Mouse (Mus musculus) erythroblast, embryonic 14.5 days (primary cell): ENCODE measurements around the gene Ttc16. TPM values are rescaled to one million over a fixed set of nuclear protein-coding genes. Genes with fewer than 3 reads are reported as not detected.

ENCODE experiments used
- H3K27me3 ChIP-seq: 2 replicates; pipeline ENCODE4 v1.6.1; 2012; ENCODE audit warnings: inconsistent platforms; ENCODE audit not compliant: control insufficient read depth
- H3K36me3 ChIP-seq: 2 replicates; pipeline ENCODE4 v1.6.1; 2012; ENCODE audit warnings: mild to moderate bottlenecking, inconsistent platforms; ENCODE audit not compliant: control insufficient read depth
- H3K4me1 ChIP-seq: 2 replicates; pipeline ENCODE4 v1.6.1; 2012; ENCODE audit warnings: inconsistent platforms; ENCODE audit not compliant: control insufficient read depth
- H3K4me3 ChIP-seq: replicated peaks from 2 replicates; pipeline ENCODE3; 2012; ENCODE audit warnings: moderate library complexity, mild to moderate bottlenecking, inconsistent platforms
- H3K9me3 ChIP-seq: 2 replicates; pipeline ENCODE4 v1.6.1; 2012; ENCODE audit warnings: low read length, inconsistent platforms, mixed read lengths; ENCODE audit not compliant: control insufficient read depth
- GATA1 ChIP-seq: IDR thresholded peaks from 2 replicates; pipeline ENCODE4 v1.6.1; 2012; ENCODE audit warnings: low read length, inconsistent platforms, mixed read lengths
- TAL1 ChIP-seq: IDR thresholded peaks from 3 replicates; pipeline ENCODE4 v1.6.1; 2012; ENCODE audit warnings: low read length, inconsistent platforms, mixed read lengths
- polyA plus RNA-seq: library from polyadenylated mRNA; stranded (reverse); fragments of >175 nt; gene quantifications from 2 replicates; pipeline ENCODE4 v1.2.3, GENCODE M21; 2012

The Ttc16 gene
- polyA plus RNA-seq, 1 experiment, result not detected

DNA sequence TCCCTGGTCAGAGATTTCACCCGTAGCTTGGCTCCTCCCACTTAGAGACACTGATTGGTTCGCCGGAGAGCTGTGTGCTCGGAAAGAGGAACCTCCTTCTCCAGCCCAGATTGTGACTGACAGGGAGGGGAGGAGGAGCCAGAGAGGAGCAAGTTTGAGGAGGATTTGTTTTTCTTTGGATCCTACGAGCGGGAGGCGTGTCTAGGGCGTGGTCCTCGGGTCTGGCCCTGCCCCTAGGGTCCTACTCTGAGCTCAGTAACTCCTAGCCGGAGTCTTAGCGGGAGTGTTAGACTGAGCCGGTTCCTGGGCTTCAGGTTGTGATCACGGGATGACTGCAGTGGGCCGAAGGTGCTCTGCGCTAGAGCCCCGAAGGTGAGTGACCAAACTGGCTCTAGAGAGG is 48.0 kb downstream of the Ttc16 start:
- TF ChIP-seq GATA1 (no peak), TAL1 (no peak)
- H3K36me3 ChIP-seq, result no peaks in the 10 kb centered on the region

DNA sequence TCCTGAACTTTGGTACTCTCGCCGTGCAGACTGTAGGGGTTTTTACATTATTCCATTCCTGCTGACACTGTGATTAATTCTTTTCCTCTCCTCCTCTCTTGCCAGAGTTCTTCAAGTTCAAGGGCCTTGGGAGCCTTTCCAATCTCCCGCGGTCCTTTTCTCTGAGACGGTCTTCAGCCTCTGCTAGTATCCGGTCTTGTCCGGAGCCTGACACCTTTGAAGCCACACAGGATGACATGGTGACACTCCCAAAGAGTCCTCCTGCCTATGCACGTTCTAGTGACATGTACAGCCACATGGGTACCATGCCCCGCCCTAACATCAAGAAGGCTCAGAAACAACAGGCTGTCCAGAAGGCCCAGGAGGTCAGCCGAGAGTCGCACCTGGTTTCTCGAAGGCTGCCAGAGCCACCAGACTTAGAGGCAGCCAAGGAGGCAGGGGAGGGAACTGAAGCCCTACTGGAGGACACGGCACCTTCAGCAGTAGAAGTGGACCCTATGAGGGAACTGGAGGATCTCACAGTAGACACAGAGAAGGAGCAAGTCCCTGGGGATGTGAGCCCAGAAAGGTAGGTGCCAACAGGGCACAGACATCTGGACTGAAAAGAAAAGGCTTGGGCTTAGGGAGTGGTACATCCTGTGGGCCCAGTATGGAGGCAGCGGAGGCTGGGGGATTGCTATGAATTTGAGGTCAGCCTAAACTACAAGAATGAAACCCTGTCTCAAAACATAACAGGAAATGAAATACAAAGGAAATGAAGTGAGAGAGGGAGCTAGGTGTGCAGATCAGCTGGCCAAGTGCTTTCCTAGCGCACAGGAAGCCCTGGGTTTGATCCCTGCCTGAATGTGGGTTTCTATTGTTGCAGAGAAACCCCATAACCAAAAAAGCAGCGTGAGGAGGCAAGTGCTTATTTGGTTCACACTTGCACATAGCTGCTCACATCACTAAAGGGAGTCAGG is 50.3 kb downstream of the Ttc16 start:
- H3K27me3 ChIP-seq, result no peaks in the 10 kb centered on the region
- no peaks in the 10 kb centered on the region for H3K9me3 ChIP-seq
- TF ChIP-seq GATA1 (no peak), TAL1 (no peak)
- H3K4me1 ChIP-seq, result peaks cover 10% of the 10 kb centered on the region
- no peaks in the 10 kb centered on the region for H3K36me3 ChIP-seq
- H3K4me3 ChIP-seq, result no peak overlapping the region

More for the DNA sequence above, 48.0 kb downstream of the Ttc16 start:
- peak overlapping the region; percentile 14 for H3K4me3 ChIP-seq
- H3K27me3 ChIP-seq, result no peaks in the 10 kb centered on the region
- H3K4me1 ChIP-seq, result peaks cover 7% of the 10 kb centered on the region
- H3K9me3 ChIP-seq, result no peaks in the 10 kb centered on the region

DNA sequence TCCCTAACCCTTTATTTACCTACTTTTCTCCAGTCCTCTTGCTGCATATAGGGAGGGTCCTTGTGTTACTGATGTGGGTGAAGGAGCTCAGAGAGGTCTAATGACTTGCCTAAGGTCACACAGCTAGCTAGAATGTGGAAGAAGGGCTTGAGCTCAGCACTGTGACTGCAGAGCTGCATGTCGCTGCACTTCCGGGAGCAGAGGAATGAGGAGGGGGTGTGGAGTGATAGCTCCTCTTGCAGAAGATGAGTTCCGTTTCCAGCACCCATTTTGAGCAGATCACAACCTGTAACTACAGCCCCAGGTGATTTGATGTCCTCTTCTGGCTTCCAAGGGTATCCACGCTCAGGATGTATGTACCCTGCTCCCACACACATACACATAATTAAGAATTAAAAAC is 51.3 kb downstream of the Ttc16 start:
- Histone ChIP-seq H3K27me3 (no peaks in the 10 kb centered on the region), H3K9me3 (no peaks in the 10 kb centered on the region), H3K4me3 (no peak overlapping the region), H3K4me1 (peaks cover 10% of the 10 kb centered on the region), H3K36me3 (no peaks in the 10 kb centered on the region)
- no peak for TF ChIP-seq TAL1
- TF ChIP-seq GATA1, result no peak

DNA sequence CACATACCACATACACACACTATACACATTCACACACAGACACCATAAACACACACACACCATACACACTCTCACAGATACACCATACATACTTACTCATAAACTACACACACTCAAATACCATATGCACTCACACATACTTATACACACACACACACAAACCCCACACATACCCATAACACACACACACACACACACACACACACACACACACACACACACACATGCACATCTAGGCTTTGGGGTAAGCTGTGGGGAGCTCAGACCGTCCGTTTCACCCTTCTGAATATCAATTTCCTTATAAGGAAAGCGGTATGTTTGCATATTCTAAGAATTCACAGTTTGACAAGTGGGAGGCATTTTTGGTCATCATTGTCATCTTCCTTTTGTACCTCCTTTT is 52.9 kb downstream of the Ttc16 start:
- no peaks in the 10 kb centered on the region for H3K36me3 ChIP-seq
- TF ChIP-seq GATA1 (no peak), TAL1 (no peak)
- no peaks in the 10 kb centered on the region for H3K9me3 ChIP-seq
- no peak overlapping the region for H3K4me3 ChIP-seq
- no peaks in the 10 kb centered on the region for H3K27me3 ChIP-seq
- H3K4me1 ChIP-seq, result peaks cover 8% of the 10 kb centered on the region

DNA sequence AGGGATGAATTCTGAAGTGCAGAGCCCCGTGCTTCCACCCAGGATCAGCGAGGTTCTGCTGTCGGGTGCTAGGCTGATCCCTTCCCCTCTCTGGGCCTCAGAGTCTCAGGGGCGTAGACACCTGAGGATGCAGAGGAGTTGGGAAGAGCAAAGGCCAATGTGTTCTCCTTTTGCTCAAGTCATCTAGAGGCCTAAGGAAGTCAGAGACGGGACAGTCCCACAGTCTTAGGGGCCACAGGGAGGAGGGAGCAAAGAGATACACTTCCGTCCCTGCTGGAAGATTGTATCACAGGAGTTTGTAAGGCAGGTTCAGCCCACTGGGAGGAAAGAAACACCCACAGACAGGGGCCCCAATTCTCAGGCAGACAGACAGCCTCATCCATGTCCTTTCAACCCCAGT is 53.4 kb downstream of the Ttc16 start:
- Histone ChIP-seq H3K27me3 (no peaks in the 10 kb centered on the region), H3K36me3 (no peaks in the 10 kb centered on the region), H3K4me1 (peaks cover 3% of the 10 kb centered on the region), H3K4me3 (no peak overlapping the region), H3K9me3 (no peaks in the 10 kb centered on the region)
- TF ChIP-seq TAL1 (no peak), GATA1 (no peak)

DNA sequence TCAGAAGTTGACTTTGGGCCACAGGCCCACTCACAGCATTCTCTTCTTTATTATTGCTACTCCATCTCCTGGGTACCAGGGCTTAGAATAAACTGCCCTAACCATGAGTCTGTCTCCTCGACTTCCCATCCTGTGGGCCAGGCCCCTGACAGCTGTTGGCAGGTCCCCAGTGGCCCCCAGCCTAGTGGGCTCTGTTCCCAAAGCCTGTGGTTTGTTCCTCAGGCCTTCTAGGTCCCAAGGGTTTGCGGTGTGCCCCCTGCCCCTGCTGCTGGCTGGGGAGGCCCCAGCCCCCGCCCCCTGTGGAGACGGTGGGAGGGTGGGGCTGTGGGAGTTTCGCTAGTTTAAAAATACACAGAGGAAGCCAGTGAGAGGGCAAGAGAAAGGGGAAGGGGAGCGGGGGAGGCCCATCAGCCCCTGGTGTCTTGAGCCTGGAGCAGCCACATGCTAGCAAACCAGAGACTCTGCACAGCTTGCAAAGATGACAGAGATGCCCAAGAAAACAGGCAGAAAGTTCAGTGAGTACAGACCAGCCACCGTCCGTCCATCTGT is 54.7 kb downstream of the Ttc16 start, which contains the start of gene Sh2d3c:
TSS of gene Sh2d3c (plus strand) at position 375 of the 549 bp plus-strand sequence.
- Histone ChIP-seq H3K9me3 (no peaks in the 10 kb centered on the region), H3K4me3 (no peak within 1 kb of the TSS), H3K27me3 (peaks cover 2% of the 10 kb centered on the region; the same call in 1 of the 2 replicates), H3K36me3 (no peaks in the 10 kb centered on the region), H3K4me1 (peaks cover 2% of the 10 kb centered on the region)
- TF ChIP-seq GATA1 (no peak), TAL1 (no peak)

DNA sequence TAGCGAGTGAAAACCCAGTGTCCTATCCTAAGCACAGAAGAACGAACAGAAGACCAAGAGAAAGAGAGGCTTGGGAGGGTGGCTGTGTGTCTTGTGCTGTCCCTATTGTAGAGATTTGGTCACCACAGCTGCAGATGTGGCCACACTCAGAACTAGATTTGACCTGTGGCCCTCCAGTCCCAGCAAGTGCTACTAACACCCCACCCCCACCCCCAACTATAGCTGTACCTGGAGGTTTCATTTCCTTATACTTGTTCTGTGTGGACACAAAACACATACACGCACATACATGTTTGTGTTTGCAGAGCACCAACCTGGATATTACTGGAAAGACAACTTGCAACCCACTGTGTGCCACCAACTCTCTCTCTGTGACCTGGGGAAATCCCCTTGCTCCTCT is 55.4 kb downstream of the Ttc16 start:
- no peaks in the 10 kb centered on the region for H3K36me3 ChIP-seq
- peaks cover 2% of the 10 kb centered on the region for H3K4me1 ChIP-seq
- peaks cover 2% of the 10 kb centered on the region; the same call in 1 of the 2 replicates for H3K27me3 ChIP-seq
- TF ChIP-seq TAL1 (no peak), GATA1 (no peak)
- no peak overlapping the region for H3K4me3 ChIP-seq
- no peaks in the 10 kb centered on the region for H3K9me3 ChIP-seq

DNA sequence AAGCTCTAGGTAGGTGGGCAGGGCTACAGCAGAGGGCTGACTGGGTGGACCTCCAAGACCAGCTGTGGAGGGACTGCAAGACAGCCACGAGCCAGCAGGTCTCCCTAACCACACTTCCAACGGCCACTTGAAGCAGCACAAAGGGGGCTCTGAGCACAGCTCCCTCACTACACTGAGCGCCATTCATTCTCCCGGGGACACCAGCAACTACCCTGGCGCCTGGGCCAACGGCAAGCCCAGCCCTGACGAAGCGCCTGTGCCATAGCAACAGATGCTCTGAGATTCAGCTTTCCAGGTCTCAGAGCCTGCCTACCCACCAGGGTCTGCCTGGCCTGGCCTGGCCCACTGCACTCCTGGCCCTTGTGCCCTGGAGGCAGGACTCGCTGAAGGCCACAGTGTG is 56.7 kb downstream of the Ttc16 start:
- no peaks in the 10 kb centered on the region for H3K9me3 ChIP-seq
- no peak overlapping the region for H3K4me3 ChIP-seq
- H3K4me1 ChIP-seq, result peaks cover 9% of the 10 kb centered on the region
- no peaks in the 10 kb centered on the region for H3K36me3 ChIP-seq
- TF ChIP-seq TAL1, result no peak
- TF ChIP-seq GATA1, result no peak
- H3K27me3 ChIP-seq, result peaks cover 2% of the 10 kb centered on the region; the same call in 1 of the 2 replicates

DNA sequence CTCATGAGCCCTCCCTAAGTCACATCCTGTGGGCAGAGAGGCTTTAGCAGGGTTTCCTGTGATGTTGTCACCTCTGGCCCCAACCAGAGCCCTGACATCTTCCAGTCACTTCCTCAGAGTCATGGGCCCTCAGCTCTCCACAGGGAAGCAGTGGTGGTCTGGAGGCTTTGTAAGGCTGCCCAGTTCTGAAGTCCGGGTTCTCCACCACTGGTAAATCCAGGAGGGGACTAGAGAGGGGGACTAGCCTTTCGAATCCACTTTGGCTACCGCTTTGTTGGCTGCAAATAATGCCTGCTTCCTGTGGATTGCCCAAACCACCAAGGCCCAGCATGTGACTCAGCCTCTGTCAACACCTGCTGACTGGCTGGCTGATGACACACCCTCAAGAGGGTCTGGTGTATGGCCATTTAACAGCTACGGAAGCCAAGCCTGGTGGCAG is 60.4 kb downstream of the Ttc16 start:
- TF ChIP-seq TAL1 (no peak), GATA1 (no peak)
- H3K27me3 ChIP-seq, result peaks cover 2% of the 10 kb centered on the region; the same call in 1 of the 2 replicates
- H3K4me1 ChIP-seq, result peaks cover 32% of the 10 kb centered on the region
- H3K4me3 ChIP-seq, result no peak overlapping the region
- peaks cover 17% of the 10 kb centered on the region for H3K36me3 ChIP-seq
- no peaks in the 10 kb centered on the region for H3K9me3 ChIP-seq
